Mouse (Mus musculus): ENCODE measurements around the gene Hivep3.

Gene Hivep3

DNA sequence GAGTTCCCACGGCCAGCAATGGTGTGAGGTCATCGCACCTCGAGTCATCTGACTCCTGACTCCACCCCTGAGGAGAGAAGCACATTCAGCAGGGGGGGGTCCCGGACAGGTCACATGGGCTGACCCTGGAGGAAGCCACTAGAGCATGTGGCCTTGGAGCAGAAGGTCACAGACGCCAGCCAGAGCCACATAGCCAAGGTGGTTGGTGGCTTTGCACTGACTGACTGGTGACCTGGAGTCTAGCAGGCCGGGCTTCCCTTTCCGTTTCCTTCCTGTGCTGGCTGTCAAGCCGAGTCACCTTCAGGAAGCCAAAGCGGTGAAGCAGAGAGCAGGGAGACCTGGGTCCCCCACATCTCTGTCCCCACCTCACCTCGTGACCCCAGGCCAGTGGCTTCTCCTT lies 278.2 kb downstream of the Hivep3 start:
- no peak for DNase-seq (ENCODE audit: low spot score in 2 of 2)

DNA sequence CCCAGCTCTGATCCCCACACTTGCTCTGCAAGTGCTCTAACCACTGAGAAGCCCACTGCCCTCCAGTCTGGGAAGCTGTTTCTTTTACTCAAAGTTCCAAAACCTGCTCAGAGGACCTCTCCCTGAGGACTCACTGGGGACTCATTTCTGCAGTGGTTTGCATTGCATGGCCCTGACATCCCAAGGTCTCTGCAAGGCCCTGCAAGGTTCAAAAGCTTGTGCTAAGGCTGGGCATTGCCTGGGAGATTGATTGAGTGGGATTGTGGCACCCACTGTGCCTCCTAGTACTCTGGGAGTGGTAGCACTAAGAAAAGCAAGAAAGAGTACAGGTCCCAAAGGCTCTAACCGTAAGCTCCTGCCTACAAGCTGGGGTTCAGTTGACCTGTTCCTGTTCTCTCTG lies 279.3 kb downstream of the Hivep3 start:
- DNase-seq (ENCODE audit: low spot score in 2 of 2), result no peak

DNA sequence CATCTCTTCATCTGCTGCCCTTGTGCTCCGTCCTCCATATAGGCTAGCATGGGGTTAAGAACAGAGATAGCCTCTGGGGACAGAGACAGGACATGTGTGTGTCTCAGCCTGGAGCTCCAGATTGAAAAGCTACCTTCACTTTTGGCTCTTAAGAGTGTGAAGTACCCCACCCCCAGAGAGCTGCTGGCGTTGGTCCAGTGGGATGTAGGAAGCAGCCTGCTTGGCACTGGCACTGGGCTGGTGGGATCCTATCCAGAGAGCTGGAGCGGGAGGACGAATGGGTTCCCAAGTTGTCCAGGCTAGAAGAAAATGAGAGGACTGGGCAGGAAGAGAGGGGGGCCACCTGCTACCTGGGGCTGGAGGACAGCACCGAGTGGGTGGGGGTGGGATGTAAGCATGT lies 284.8 kb downstream of the Hivep3 start:
- DNase-seq (ENCODE audit: low spot score in 2 of 2), result no peak

DNA sequence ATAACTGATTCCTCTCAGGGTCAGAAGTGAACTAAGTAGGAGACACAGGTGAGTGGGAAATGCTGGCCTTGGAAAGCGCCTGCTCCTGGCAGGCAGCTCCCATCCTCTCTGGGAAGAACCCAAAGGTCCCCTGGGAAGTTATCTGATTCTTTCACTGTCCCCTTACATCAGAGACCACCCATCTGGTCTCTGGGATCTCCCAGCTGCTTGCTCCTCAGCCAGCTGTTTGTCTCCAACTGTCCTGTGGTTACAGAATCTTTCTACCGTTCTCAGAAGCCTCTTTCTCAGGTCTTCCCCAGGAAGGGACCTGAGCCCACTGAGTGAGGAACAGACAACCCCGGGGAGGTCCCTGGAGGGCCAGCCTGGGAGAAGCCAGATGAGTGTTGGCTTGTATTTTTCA lies 288.8 kb downstream of the Hivep3 start:
- no peak for DNase-seq (ENCODE audit: low spot score in 2 of 2)

DNA sequence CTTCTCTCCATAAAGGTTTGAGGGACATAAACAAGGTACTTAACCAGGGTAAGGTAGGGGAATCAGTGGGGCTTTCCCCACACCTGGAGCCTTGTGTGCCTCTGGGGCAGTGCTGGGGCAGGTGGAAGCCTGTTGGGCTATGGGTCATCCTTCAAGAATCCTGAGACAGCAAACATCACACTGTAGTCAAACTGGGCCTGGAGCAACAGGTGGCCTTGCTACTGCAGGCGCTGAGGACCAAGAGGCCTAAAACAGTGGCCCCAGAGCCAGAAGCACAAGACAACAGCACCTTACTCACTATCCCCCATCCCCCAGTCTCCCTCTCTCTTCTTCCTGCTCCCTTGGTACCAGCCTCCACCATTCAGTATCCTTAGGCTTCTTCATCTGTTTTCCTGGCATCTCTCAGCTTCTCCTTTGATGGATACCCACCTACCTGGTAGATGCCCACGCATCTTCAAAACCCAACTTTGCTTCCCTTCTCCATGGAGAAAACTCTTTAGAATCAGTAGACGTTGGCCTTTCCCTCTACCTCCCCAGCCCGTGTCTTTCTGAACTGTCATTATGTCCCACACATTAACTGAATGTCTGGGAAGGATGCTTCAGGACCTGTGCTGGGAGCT lies 289.7 kb downstream of the Hivep3 start:
- DNase-seq (ENCODE audit: low spot score in 2 of 2), result no peak

DNA sequence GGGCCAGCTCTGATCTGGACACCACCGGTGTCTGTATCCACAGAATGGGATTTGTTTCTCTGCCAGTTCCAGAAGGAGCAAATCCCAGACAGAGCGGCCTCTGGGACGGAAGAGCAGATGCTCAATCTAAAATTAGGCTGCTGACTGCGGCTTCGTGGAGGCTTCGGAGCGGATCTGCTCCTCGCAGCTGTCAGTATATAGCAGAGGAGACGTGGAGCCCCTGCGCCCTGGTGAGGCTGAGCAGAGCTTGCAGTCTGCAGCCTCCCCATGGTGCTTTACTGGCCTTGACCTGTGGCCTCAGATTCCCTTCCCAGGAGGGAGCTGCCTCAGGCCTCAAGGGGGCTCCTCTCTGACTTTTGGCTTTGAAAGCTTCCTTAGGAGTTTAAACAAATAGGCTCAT lies 290.5 kb downstream of the Hivep3 start:
- no peak for DNase-seq (ENCODE audit: low spot score in 2 of 2)

DNA sequence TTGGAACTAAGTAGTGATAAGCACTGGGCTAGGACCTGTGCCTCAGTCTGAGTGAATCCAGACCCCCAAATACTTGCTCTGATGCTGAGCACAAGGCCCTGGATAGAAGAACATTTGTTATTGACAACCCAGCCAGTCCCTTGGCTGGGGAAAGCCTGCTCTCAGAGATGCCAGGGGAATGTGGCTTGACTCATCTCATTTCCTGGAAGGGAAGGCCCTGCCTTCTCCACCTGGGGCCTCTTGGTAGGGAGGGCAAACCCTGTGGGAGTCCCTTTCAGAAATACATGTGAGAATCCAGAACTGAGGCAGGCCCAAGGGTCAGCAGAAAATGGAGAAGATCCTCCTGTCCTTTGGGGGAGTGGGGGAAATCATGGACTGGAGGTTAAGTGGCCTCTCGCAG lies 294.1 kb downstream of the Hivep3 start:
- no peak for DNase-seq (ENCODE audit: low spot score in 2 of 2)

DNA sequence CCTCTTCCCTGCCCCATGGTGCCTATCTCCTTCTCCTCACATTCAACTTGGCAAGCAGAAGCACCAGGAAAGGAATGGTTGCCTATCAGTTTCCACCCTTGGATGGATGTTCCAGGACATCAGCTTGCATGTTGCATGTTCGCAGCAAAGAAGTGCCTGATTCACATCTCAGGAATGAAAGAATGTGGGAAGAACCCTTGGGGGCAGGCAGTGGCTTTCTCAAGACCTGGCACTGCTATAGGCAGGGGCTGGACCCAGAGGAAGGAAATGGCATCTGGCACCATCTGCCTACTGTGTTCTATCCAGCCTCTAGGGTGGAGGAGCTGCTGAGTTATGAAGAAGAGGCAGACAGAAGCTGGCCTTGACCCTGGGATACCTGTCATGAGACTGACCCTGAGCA lies 296.4 kb downstream of the Hivep3 start:
- no peak for DNase-seq (ENCODE audit: low spot score in 2 of 2)

DNA sequence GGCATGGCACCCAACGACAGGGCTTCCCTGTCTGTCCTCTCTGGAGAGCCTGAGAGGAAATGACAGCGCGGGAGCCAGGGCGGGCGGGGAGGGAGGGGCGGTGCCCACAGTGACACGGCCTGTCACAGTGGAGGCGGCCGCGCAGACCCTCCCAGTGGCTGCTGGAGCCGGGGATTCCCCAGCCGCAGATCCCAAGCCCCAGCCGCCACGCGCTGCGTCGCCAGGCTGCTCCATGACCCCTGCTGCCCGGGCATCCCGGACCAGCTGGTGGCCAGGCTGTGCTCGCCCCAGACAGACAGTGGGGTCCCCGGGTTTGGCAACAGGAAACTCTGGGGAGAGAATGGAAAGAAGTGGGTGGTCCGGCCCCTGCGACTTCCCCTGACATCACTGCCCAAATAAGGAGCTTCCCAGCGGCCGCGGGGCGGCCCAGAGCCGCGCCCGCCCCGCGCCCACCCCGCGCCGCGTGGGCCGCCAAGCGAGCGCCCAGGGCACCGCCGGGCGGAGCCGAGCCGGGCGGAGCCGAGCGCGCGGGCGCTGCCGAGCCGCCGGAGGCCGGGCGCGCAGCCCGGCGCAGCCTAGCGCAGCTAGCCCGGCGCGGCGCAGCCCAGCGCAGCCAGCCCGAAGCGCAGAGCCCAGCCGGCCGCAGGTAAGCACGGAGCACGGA lies 298.9 kb downstream of the Hivep3 start:
- DNase-seq (ENCODE audit: low spot score in 2 of 2), result peak; percentile 15 to 41

DNA sequence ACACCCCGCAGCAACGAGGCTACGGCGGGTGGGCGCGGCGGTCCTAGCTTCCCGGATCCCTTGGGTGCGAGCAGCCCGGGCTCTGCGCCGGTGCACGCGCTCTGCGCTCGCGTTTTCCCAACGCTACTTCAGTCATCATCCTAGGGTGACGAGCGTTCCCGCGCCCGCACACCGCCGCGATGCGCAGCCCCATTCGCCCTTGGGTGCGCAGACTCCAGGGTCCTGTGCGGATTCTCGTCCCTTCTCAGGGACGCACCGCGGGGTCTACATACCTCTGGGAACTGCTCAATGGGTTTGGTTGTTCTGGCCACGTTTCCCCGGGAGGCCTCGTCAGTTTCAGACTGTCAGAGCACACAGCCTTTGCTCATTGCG lies 299.4 kb downstream of the Hivep3 start:
- DNase-seq (ENCODE audit: low spot score in 2 of 2), result peak in 1 of 2 experiments; percentile 26

DNA sequence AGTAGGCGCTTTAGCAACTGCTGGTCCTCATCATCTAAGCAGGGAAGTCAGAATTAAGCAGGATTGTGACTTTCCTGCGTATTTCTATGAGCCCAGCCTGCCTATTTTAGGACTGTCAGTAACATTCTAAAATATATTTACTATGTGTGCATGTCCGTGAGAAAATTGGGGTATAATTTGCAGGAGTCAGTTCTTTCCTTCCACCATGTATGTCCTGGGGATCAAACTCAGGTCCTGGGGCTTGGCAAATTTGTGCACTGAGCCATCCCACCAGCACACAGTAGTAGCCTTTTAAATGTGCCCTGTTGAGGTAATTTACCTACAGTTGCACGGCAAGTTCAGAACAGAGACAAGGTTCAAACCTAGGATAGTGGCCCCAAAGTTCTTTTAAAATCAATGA lies 302.7 kb downstream of the Hivep3 start:
- DNase-seq (ENCODE audit: low spot score in 2 of 2), result no peak

DNA sequence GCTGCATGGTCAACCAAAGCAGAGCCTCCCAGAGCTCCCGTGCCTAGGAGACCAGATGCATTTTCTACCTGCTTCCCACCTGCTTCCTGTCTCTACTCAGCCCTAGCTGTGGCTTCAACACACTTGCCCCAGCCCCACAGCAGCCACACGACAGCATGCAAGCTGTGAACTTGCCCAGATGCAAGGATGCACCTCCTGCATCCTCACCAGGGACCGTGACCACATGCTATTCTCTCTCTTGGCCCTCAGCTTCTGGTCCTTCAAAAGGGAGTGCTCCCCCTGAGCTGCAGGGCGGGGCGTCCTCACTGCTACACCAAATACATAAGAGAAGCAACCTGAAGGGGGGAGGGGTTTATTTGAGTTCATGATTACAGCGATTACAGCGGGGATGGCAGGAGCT lies 303.4 kb downstream of the Hivep3 start:
- no peak for DNase-seq (ENCODE audit: low spot score in 2 of 2)

DNA sequence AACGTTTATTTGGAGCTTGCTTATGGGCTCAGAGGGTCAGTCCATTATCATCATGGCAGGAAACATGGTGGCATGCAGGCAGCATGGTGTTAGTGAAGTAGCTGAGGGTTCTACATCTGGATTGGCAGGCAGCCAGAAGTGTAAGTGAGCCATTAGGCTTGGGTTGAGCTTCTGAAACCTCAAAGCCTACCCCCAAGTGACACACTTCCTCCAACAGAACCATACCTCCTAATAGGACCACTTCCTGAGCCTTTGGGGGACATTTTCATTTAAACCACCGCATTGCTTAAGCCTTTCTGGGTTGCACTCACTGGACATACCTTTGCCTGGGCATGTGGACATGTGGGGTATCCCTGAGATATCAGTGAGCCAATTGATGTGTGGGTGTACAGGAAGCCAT lies 307.9 kb downstream of the Hivep3 start:
- DNase-seq (ENCODE audit: low spot score in 2 of 2), result no peak

DNA sequence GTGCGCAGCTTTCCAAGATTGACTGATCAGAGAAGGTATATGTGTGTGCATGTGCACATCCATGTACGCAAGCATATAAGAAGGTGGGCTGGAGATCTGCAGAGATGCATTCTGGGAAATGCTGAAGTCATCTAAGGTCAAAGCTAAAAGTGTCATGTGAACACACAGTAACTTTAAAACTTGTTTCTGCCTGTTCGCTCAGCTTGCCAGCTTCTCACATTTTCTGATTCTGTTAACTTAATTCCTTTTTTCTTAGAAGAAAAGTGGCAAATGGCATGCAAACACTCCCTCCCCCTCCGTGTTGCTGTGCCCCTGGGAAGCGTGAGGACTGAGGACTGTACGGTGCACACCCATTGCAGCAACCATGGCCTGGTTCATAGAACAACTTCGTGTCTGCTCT lies 308.9 kb downstream of the Hivep3 start:
- DNase-seq (ENCODE audit: low spot score in 2 of 2), result no peak

DNA sequence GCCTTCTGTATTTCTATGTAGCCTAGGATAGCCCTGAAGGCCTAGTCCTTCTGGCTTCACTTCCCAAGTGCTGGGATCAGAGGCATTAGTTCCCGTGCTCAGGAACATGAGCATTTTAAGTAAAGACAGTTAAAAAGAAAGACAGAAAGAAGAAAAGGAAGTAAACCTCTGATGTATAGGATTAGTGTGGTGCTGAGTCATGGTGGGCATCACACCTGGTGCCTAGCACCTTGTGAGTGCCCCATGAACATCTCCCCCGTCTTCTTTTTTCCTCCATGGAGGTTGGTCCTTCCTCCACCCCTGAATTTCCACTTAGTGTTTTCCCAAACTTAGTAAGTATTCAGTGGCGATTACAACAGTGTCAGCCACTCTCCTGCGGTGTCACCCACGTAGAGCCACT lies 311.0 kb downstream of the Hivep3 start:
- no peak for DNase-seq (ENCODE audit: low spot score in 2 of 2)

DNA sequence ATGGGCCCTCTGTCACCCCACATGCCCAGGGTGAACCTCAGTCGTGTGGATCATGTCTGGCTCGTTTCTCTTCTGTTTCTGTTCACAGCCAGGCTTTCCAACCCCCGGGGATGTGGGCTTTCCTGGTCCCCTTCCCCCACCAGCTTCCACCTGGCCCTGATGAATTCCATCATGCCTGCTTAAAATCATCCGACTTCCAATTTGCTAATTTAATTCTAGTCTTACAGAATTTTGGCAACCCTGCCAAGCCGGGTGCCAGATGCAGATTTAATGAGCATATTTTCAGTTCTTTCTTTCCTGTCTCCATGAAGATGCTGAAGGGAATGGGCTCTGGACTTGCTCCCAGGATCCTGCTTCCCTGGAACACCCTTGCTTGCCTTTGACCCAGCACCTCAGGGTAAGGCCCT lies 311.6 kb downstream of the Hivep3 start:
- DNase-seq (ENCODE audit: low spot score in 2 of 2), result no peak

DNA sequence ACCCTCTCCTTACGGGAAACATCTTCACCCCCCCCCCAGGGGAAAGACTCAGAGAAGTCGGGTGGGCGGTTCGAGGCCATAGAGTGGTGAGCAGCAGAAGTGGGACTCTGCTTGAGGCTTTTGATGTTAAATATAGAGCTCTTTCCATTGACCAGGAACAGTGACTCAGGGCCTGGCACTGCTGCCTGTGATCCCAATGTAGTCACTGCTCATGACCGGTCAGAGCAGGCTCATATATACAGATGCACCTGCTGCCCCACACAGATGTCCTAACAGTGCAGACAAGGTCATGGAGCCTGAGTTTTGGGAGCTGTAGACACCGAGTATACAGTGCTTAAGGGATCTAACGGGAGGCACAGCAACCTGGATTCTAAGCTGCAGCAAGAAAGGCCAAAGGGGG lies 312.3 kb downstream of the Hivep3 start:
- no peak for DNase-seq (ENCODE audit: low spot score in 2 of 2)

DNA sequence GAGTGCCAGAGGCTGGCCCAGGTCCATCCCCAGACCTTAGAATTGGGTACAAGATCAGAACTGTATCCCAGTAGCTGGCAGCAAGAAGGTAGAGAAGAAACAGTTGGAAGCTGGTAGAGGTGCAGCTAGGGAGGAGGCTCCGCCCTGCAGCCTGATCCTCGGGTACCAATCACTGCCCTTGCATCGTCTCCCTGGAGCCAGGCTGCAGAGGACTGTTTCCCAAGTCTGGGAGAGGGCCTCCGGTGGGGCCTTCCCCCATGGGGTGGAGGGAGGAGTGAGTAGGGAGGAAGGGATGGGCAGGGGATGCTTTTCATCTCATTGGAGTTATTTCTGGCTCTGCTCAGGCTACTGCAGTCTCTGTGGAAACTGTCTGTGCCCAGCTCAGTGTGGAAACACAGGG lies 313.5 kb downstream of the Hivep3 start:
- DNase-seq (ENCODE audit: low spot score in 2 of 2), result no peak

DNA sequence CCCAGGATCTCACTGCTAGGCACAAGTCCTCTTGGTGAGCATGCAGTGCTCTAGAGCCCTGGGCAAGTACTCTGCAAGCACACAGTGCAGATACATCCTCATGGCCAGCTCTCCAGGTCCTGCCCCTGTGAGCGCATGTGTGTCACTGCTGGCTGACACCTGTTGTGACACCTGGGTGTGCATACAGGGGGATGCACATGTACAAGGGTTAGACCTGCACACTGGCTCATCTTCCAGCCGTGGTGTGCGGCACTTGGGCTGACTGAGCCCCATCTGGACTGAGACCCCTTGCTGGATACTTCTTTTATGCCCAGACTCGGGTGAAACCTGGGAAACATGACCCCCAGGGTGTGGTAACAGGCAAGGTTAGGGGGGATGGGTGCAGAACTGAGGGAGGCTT lies 314.7 kb downstream of the Hivep3 start:
- DNase-seq (ENCODE audit: low spot score in 2 of 2), result no peak

DNA sequence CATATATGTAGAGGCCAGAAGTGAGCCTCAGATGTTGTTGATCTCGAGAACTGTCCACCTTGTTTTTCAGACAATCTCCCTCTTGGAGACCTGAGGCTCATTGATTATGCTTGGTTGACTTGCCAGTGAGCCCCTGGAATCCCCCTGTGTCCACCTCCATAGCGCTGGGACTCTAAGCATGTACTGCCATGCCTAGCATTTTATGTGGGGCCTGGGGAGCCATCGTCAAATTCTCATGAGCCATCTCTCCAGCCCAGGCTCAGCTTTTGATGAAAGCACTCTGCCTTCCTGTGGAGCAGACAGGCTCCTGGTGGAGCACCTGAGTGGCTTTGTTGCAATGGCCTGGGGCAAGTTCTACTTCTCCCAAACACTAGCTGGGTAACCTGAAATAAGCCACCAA lies 316.3 kb downstream of the Hivep3 start:
- no peak for DNase-seq (ENCODE audit: low spot score in 2 of 2)

DNA sequence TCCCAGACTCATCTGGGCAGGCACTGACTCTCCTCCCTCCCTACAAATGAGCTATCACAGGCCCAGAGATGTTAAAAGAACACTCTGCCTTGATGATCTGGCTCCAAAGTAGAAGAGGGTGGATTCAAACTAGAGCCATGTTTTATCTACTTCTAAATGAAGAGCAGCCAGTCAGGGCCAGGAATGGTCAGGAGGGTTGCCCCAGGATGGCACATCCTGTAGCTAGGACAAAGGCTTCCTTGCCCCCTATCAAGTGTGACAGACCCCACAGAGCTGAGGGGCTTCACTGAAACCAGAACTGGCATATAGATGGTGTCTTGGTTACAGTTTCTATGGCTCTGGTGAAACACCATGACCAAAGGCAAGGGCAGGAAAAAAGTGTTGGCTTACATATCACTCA lies 318.9 kb downstream of the Hivep3 start:
- DNase-seq (ENCODE audit: low spot score in 2 of 2), result no peak

DNA sequence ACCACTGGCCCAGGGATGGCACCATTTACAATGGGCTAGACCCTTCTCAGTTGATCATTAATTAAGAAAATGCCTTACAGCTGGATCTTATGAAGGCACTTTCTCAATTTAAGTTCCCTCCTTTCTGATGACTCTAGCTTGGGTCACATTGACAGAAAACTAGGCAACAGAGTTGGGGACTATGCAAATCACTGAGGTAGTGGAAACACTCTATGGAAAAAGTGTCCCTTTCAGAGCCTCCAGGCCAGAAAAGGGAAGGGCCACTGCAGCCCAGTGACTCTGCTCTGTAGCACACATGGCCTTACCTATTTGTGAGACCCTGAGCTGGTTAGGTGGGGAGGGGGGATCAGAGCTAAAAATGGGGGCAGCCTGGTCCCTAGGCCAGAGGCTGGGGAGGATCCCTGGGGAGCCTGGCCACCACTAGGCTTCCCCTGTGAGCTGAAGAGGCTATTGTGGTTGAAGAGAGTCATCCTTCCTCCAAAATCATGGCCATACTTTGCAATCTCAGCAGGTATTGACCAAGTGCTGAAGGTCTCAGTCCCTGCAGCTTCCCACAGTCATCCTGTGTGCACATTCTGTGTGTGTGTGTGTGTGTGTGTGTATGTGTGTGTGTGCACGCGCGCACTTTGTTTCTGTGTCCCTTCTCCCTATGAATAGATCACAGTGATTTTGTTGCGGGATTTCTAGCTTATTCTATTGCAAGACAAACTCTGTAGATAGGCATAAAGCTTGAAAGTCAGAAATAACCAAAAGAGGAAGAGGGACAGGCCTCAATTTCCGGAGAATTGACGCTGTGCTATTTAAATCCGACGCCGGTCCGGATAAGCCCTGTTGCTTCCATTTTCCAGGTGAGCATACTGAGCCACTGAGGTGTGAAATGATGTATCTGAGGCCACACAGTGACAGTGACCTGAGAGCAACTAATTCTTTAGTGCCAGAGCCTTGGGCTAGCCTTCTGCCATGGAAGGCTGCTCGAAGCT lies 319.7 kb downstream of the Hivep3 start:
- peak; percentile 10 to 31 for DNase-seq (ENCODE audit: low spot score in 2 of 2)

DNA sequence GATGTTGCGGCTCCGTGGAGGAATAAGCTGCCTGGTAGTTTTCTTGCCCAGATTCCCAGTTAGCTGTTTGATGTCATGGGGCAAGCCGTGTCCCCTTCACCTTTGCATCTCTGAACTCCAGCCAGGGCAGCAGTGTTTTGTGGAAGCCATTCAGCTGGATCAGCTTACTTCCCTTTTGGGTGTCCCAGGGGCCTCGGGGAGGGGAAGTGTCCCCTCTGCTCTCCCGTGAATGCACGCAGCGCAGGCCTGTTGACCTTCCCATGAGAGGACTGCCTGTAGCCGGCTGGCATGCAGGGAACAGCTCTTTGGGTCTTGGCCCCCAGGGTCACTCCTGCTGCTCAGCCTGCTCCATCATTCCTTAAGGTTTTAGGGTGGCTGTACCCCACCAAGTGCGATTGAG lies 320.6 kb downstream of the Hivep3 start:
- DNase-seq (ENCODE audit: low spot score in 2 of 2), result peak; percentile 14 to 76

Data from spleen, postnatal 10 days (tissue).